Mouse (Mus musculus) CH12.LX (cell line): ENCODE measurements around the gene Fam78b. TPM values are rescaled to one million over a fixed set of nuclear protein-coding genes. Genes with fewer than 3 reads are reported as not detected.

ENCODE experiments used
- DNase-seq: peaks from one replicate; pipeline ENCODE4 v3.0.0-alpha.2; 2013; ENCODE audit errors: extremely low read depth
- H3K27ac ChIP-seq: 2 replicates; pipeline ENCODE4 v1.5.1; 2012; ENCODE audit warnings: low read depth, mild to moderate bottlenecking, control low read depth, moderate library complexity; ENCODE audit not compliant: insufficient read depth
- H3K27me3 ChIP-seq: replicated peaks from 2 replicates; pipeline ENCODE3; 2012; ENCODE audit warnings: inconsistent platforms
- H3K36me3 ChIP-seq, 2 experiments: replicated peaks in 1 of 2; 2 replicates each; pipeline versions ENCODE3 to v1.6.1; 2012; ENCODE audit warnings: inconsistent platforms in 1 of 2, low read length in 1 of 2, mild to moderate bottlenecking in 1 of 2, mixed read lengths in 1 of 2, moderate library complexity in 1 of 2; ENCODE audit not compliant: control insufficient read depth in 1 of 2, insufficient read depth in 1 of 2
- H3K4me1 ChIP-seq, 2 experiments: 2 replicates each; pipeline ENCODE4 v1.6.1; 2012; ENCODE audit warnings: inconsistent platforms in 1 of 2, moderate library complexity in 1 of 2; ENCODE audit not compliant: insufficient read depth in 2 of 2, control insufficient read depth in 1 of 2
- H3K4me2 ChIP-seq: 2 replicates; pipeline ENCODE4 v1.6.1; 2012; ENCODE audit warnings: low read depth, mild to moderate bottlenecking, control low read depth; ENCODE audit not compliant: poor library complexity, insufficient read depth, severe bottlenecking
- H3K4me3 ChIP-seq, 3 experiments: fragments of 150-350 bp in 1 of 3; sonication (generic) in 1 of 3; replicated peaks in 1 of 3; 2 replicates each; pipeline versions ENCODE3 to v1.5.1; 2011 to 2012; ENCODE audit warnings: low read depth in 2 of 3, low read length in 2 of 3, mild to moderate bottlenecking in 2 of 3, moderate library complexity in 2 of 3, control low read depth in 1 of 3, improper control_type of control experiment in 1 of 3, inconsistent platforms in 1 of 3, mixed read lengths in 1 of 3; ENCODE audit not compliant: poor library complexity in 1 of 3
- H3K79me2 ChIP-seq: replicated peaks from 2 replicates; pipeline ENCODE4 v1.6.1; 2012; ENCODE audit warnings: mild to moderate bottlenecking, moderate library complexity; ENCODE audit not compliant: control insufficient read depth, poor library complexity, insufficient read depth, severe bottlenecking; ENCODE audit errors: extremely low read depth
- H3K9ac ChIP-seq: 2 replicates; pipeline ENCODE4 v1.6.1; 2012; ENCODE audit warnings: low read depth, mild to moderate bottlenecking, control low read depth, moderate library complexity; ENCODE audit not compliant: insufficient read depth
- H3K9me3 ChIP-seq: replicated peaks from 2 replicates; pipeline ENCODE3; 2012; ENCODE audit warnings: low read length, inconsistent platforms, mixed read lengths
- CHD2 ChIP-seq: IDR thresholded peaks from 2 replicates; pipeline ENCODE4 v1.6.1; 2011; ENCODE audit warnings: low read length, improper control_type of control experiment
- CTCF ChIP-seq, 2 experiments: IDR thresholded peaks in 1 of 2; conservative IDR thresholded peaks in 1 of 2; 2 replicates each; pipeline ENCODE4 v1.5.1; 2011 to 2012; ENCODE audit warnings: low read depth in 2 of 2, low read length in 2 of 2, improper control_type of control experiment in 1 of 2, inconsistent platforms in 1 of 2, mild to moderate bottlenecking in 1 of 2, moderate library complexity in 1 of 2
- E2F4 ChIP-seq: IDR thresholded peaks from 2 replicates; pipeline ENCODE4 v1.6.1; 2011; ENCODE audit warnings: low read depth, low read length, improper control_type of control experiment; ENCODE audit not compliant: insufficient replicate concordance
- ELF1 ChIP-seq: IDR thresholded peaks from 2 replicates; pipeline ENCODE4 v1.6.1; 2014; ENCODE audit warnings: low read depth, mild to moderate bottlenecking, inconsistent platforms, low read length, improper control_type of control experiment
- ETS1 ChIP-seq: conservative IDR thresholded peaks from 2 replicates; pipeline ENCODE4 v1.6.1; 2012; ENCODE audit warnings: low read depth, mild to moderate bottlenecking, inconsistent platforms, low read length, improper control_type of control experiment, moderate library complexity
- GABPA ChIP-seq: IDR thresholded peaks from 2 replicates; pipeline ENCODE4 v1.6.1; 2012; ENCODE audit warnings: low read depth, low read length, improper control_type of control experiment, inconsistent platforms; ENCODE audit not compliant: insufficient replicate concordance
- HCFC1 ChIP-seq: IDR thresholded peaks from 2 replicates; pipeline ENCODE4 v1.6.1; 2012; ENCODE audit warnings: low read depth, mild to moderate bottlenecking, inconsistent platforms, low read length, improper control_type of control experiment
- JUND ChIP-seq: conservative IDR thresholded peaks from 2 replicates; pipeline ENCODE4 v1.6.1; 2011; ENCODE audit warnings: low read depth, low read length, improper control_type of control experiment
- MAZ ChIP-seq: IDR thresholded peaks from 2 replicates; pipeline ENCODE4 v1.6.1; 2012; ENCODE audit warnings: low read depth, mild to moderate bottlenecking, inconsistent platforms, low read length, improper control_type of control experiment, moderate library complexity
- MYC ChIP-seq: IDR thresholded peaks from 2 replicates; pipeline ENCODE4 v1.6.1; 2011; ENCODE audit warnings: low read depth, mild to moderate bottlenecking, improper control_type of control experiment, low read length
- NRF1 ChIP-seq: IDR thresholded peaks from 2 replicates; pipeline ENCODE4 v1.6.1; 2014; ENCODE audit warnings: low read depth, mild to moderate bottlenecking, inconsistent platforms, low read length, improper control_type of control experiment, moderate library complexity
- POLR2A ChIP-seq: IDR thresholded peaks from 2 replicates; pipeline ENCODE4 v1.6.1; 2011; ENCODE audit warnings: low read depth, mild to moderate bottlenecking, improper control_type of control experiment, low read length
- POLR2AphosphoS2 ChIP-seq: IDR thresholded peaks from 2 replicates; pipeline ENCODE4 v1.6.1; 2011; ENCODE audit warnings: low read depth, low read length, improper control_type of control experiment
- RAD21 ChIP-seq: IDR thresholded peaks from 2 replicates; pipeline ENCODE4 v1.6.1; 2011; ENCODE audit warnings: low read depth, mild to moderate bottlenecking, low read length, improper control_type of control experiment, moderate library complexity
- SMC3 ChIP-seq: IDR thresholded peaks from 2 replicates; pipeline ENCODE4 v1.6.1; 2011; ENCODE audit warnings: low read depth, low read length, improper control_type of control experiment
- TBP ChIP-seq: conservative IDR thresholded peaks from 2 replicates; pipeline ENCODE4 v1.6.1; 2011; ENCODE audit warnings: low read depth, low read length, improper control_type of control experiment
- ZC3H11A ChIP-seq: IDR thresholded peaks from 2 replicates; pipeline ENCODE4 v1.6.1; 2012; ENCODE audit warnings: low read depth, mild to moderate bottlenecking, inconsistent platforms, low read length, improper control_type of control experiment
- ZKSCAN1 ChIP-seq: IDR thresholded peaks from 2 replicates; pipeline ENCODE4 v1.6.1; 2012; ENCODE audit warnings: low read depth, inconsistent platforms, low read length, improper control_type of control experiment, borderline replicate concordance
- ZMIZ1 ChIP-seq: IDR thresholded peaks from 2 replicates; pipeline ENCODE4 v1.6.1; 2012; ENCODE audit warnings: low read depth, mild to moderate bottlenecking, inconsistent platforms, low read length, improper control_type of control experiment
- ZNF384 ChIP-seq: IDR thresholded peaks from 2 replicates; pipeline ENCODE4 v1.6.1; 2012; ENCODE audit warnings: low read depth, low read length, improper control_type of control experiment, inconsistent platforms
- dilution Hi-C: fragments of 300-500 bp; cut with MboI; formaldehyde crosslinking; loops from 2 replicates; pipeline ENCODE4 v1.14.3; 2020; ENCODE audit warnings: low sequenced_read_pairs; ENCODE audit not compliant: extremely low pct_unique_long_range_greater_than_20kb, extremely low pct_ligation_motif_present
- in situ Hi-C: fragments of 300-500 bp; cut with MboI; formaldehyde crosslinking; loops from 3 replicates; pipeline ENCODE4 v1.14.3; 2019; ENCODE audit warnings: low sequenced_read_pairs, low pct_ligation_motif_present, low pct_unique_long_range_greater_than_20kb, mixed read lengths
- polyA plus RNA-seq: library from polyadenylated mRNA; unstranded; fragments of >175 nt; gene quantifications from 2 replicates; pipeline ENCODE4 v1.2.1, GENCODE M21; 2012; ENCODE audit warnings: low read depth; ENCODE audit not compliant: insufficient read length
- total RNA-seq, 2 experiments: library from RNA; depleted of rRNA; stranded (reverse); fragments of 300-350 nt in 1 of 2; fragments of >200 nt in 1 of 2; gene quantifications; 2 replicates each; pipeline ENCODE4 v1.2.3; 2012 to 2014

The Fam78b gene
- total and polyA plus RNA-seq, 3 experiments = not detected

DNA sequence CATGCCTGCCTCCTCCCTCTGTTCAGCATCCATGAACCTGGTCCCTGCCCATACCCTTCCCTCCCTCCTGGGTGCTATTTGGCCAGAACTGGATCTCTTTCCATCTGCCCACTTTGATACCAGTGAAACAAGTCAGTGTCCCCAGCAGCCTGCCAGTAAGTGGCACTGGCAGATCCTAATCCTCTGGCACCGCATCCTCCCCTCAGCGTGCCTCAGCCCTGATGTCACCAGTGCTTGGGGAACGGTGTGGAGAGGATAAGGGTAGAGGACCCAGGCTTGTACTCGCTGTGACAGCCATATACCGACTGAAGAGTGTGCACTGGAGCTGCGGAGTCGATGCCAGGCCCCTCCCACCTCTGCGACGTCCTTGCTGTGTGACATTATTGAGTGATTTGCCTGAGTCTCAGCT, 65.7 kb downstream of the Fam78b start:
- no peak overlapping the region for H3K27ac ChIP-seq
- TF ChIP-seq JUND = no peak
- no peak for TF ChIP-seq E2F4
- no peak for TF ChIP-seq POLR2A
- TF ChIP-seq ZC3H11A = no peak
- no peak for TF ChIP-seq MAZ
- no peak for TF ChIP-seq HCFC1
- no peak for TF ChIP-seq ETS1
- no peak for TF ChIP-seq NRF1
- no peak overlapping the region for H3K9ac ChIP-seq
- no peaks in the 10 kb centered on the region for H3K79me2 ChIP-seq
- no peak overlapping the region for H3K4me2 ChIP-seq
- no peaks in the 10 kb centered on the region for H3K9me3 ChIP-seq
- peaks cover 89% of the 10 kb centered on the region for H3K27me3 ChIP-seq
- no peaks in the 10 kb centered on the region for H3K4me1 ChIP-seq
- DNase-seq = no peak
- dilution Hi-C loops = no loop called here
- in situ Hi-C loops = no loop called here
- no peaks in the 10 kb centered on the region for H3K36me3 ChIP-seq
- no peak overlapping the region for H3K4me3 ChIP-seq

DNA sequence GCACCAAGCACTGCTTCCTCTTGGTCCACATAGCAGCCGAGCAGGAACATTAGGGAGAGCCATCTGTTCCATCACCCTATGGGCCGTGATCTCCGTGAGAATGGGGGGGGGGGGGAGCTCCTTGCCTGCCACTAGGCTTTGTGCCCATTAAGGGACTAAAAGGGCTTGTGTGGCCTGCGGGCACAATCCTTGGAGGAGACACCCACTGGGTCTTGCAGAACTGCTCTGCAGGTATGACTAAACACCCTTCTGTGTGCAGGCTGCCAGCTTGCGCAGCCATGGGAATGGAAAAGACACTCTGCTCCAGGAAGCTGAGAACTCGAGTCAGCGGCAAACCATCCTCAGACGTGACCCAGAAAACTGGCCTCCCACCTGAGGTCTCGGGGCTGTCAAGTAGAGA, 68.5 kb downstream of the Fam78b start:
- Histone ChIP-seq H3K9ac (no peak overlapping the region), H3K36me3 (no peaks in the 10 kb centered on the region), H3K4me1 (no peaks in the 10 kb centered on the region), H3K4me2 (no peak overlapping the region), H3K27me3 (peaks cover 81% of the 10 kb centered on the region), H3K79me2 (no peaks in the 10 kb centered on the region), H3K27ac (no peak overlapping the region), H3K9me3 (no peaks in the 10 kb centered on the region)
- DNase-seq = no peak
- dilution Hi-C loops = no loop called here
- no peak for TF ChIP-seq TBP
- no peak for TF ChIP-seq ZNF384
- no peak for TF ChIP-seq GABPA
- TF ChIP-seq RAD21 = no peak
- TF ChIP-seq SMC3 = no peak
- no peak for TF ChIP-seq ZMIZ1
- no peak for TF ChIP-seq CTCF (conservative IDR thresholded peaks at IDR 0.05 in 1 of 2, IDR thresholded peaks at IDR 0.05 in 1 of 2; ENCODE audit: low read depth in 2 of 2, low read length in 2 of 2)
- TF ChIP-seq ZKSCAN1 = no peak
- TF ChIP-seq NRF1 = no peak
- TF ChIP-seq POLR2AphosphoS2 = no peak
- TF ChIP-seq ELF1 = no peak
- TF ChIP-seq CHD2 = no peak
- TF ChIP-seq ZC3H11A = no peak
- TF ChIP-seq MYC = no peak
- TF ChIP-seq, all 38 proteins: peak for 0
- in situ Hi-C loops = no loop called here
- H3K4me3 ChIP-seq = no peak overlapping the region
